Mouse (Mus musculus) kidney, adult 2 months (tissue): ENCODE measurements around the gene Herc4. TPM values are rescaled to one million over a fixed set of nuclear protein-coding genes. Genes with fewer than 3 reads are reported as not detected.
A peak's percentile ranks its signal among the peaks of the same experiment; 100 is the strongest.

Experiments used
- DNase-seq: peaks from one replicate; pipeline ENCODE4 v3.0.0; 2021
- H3K27ac ChIP-seq: fragments of 200-500 bp; 2 replicates; pipeline ENCODE4 v1.5.1; 2012; ENCODE audit warnings: low read depth, low read length, control low read depth, inconsistent platforms; ENCODE audit not compliant: insufficient read depth
- H3K27me3 ChIP-seq: fragments of 200-500 bp; replicated peaks from 2 replicates; pipeline ENCODE4 v1.6.1; 2012; ENCODE audit warnings: mild to moderate bottlenecking, moderate library complexity, low read length, inconsistent platforms; ENCODE audit not compliant: control insufficient read depth, insufficient read depth
- H3K36me3 ChIP-seq: fragments of 200-500 bp; 2 replicates; pipeline ENCODE4 v1.6.1; 2012; ENCODE audit warnings: mild to moderate bottlenecking, moderate library complexity, low read length, inconsistent platforms; ENCODE audit not compliant: control insufficient read depth, insufficient read depth
- H3K4me1 ChIP-seq: fragments of 200-500 bp; 2 replicates; pipeline ENCODE4 v1.6.1; 2011; ENCODE audit warnings: low read length; ENCODE audit not compliant: control insufficient read depth, insufficient read depth
- H3K4me3 ChIP-seq: fragments of 200-500 bp; 2 replicates; pipeline ENCODE4 v1.5.1; 2011; ENCODE audit warnings: mild to moderate bottlenecking, low read depth, low read length, control low read depth; ENCODE audit not compliant: insufficient read depth
- CTCF ChIP-seq: fragments of 200-500 bp; conservative IDR thresholded peaks from 2 replicates; pipeline ENCODE4 v1.5.1; 2011; ENCODE audit warnings: low read depth, mild to moderate bottlenecking, control low read depth, low read length, moderate library complexity, mixed read lengths; ENCODE audit not compliant: insufficient read depth, insufficient read length
- POLR2A ChIP-seq: fragments of 200-500 bp; IDR thresholded peaks from one replicate; pipeline ENCODE4 v1.6.1; 2011; ENCODE audit warnings: low read depth, low read length, control low read depth
- WGBS: fragments of 180-500 bp; shearing (Covaris S2); methylation state at CpG from one replicate; pipeline ENCODE4 v1.1.7; 2018; 5-methylcytosine and 5-hydroxymethylcytosine counted together
- polyA plus RNA-seq: library from polyadenylated mRNA; depleted of rRNA; stranded (reverse); fragments of >200 nt; gene quantifications from 2 replicates; pipeline ENCODE4 v1.2.3, GENCODE M21; 2012; rRNA removed

Gene Herc4
- 16.2 and 17.7 TPM in 2 replicates for polyA plus RNA-seq

- Histone ChIP-seq H3K27ac (peak within 1 kb of the TSS; percentile 96), H3K4me1 (peaks cover 8% of the 10 kb centered on the region; the same call in 1 of the 2 replicates), H3K4me3 (peak within 1 kb of the TSS; percentile 89), H3K27me3 (no peaks in the 10 kb centered on the region), H3K36me3 (no peaks in the 10 kb centered on the region; the same call in 1 of the 2 replicates)
- DNase-seq = peak; percentile 96
- TF ChIP-seq CTCF = no peak
- TF ChIP-seq POLR2A = peak; percentile 77
- WGBS = under 1% methylated on average over 41 of the region's 44 CpGs
Measured at GRCm38 (mm10) chr10:63243493-63244054, at the start of gene Herc4. Gene Herc4 (plus strand): TSS chr10:63243810.

- no peak overlapping the region for H3K4me3 ChIP-seq
- H3K27ac ChIP-seq = no peak overlapping the region
- TF ChIP-seq CTCF (no peak), POLR2A (no peak)
- H3K36me3 ChIP-seq = no peaks in the 10 kb centered on the region
- DNase-seq = no peak
- no peaks in the 10 kb centered on the region for H3K27me3 ChIP-seq
- no peaks in the 10 kb centered on the region for H3K4me1 ChIP-seq
- WGBS = 94% methylated on average over 4 of the region's 4 CpGs
Measured at GRCm38 (mm10) chr10:63199008-63199407, 44.6 kb upstream of the Herc4 start.

- no peak overlapping the region for H3K27ac ChIP-seq
- H3K4me3 ChIP-seq = no peak overlapping the region
- TF ChIP-seq POLR2A (no peak), CTCF (no peak)
- DNase-seq = no peak
- 72% methylated on average over 8 of the region's 8 CpGs for WGBS
- no peaks in the 10 kb centered on the region for H3K27me3 ChIP-seq
- no peaks in the 10 kb centered on the region for H3K4me1 ChIP-seq
- H3K36me3 ChIP-seq = no peaks in the 10 kb centered on the region
Measured at GRCm38 (mm10) chr10:63201534-63201933, 42.1 kb upstream of the Herc4 start.

GRCm38 (mm10) chr10:63203002-63203401, 40.6 kb upstream of the Herc4 start:
- TF ChIP-seq CTCF (no peak), POLR2A (no peak)
- Histone ChIP-seq H3K27ac (no peak overlapping the region), H3K4me3 (no peak overlapping the region), H3K4me1 (no peaks in the 10 kb centered on the region), H3K36me3 (no peaks in the 10 kb centered on the region), H3K27me3 (no peaks in the 10 kb centered on the region)
- 63% methylated on average over 3 of the region's 3 CpGs for WGBS
- DNase-seq = no peak

GRCm38 (mm10) chr10:63203728-63204127, 39.9 kb upstream of the Herc4 start, which contains the start of gene Mypn:
Gene Mypn (minus strand): TSS chr10:63203952.
- Histone ChIP-seq H3K27ac (no peak within 1 kb of the TSS), H3K27me3 (no peaks in the 10 kb centered on the region), H3K4me1 (no peaks in the 10 kb centered on the region), H3K36me3 (no peaks in the 10 kb centered on the region), H3K4me3 (no peak within 1 kb of the TSS)
- WGBS = 85% methylated on average over 15 of the region's 15 CpGs
- no peak for DNase-seq
- no peak for TF ChIP-seq POLR2A

- Histone ChIP-seq H3K4me3 (no peak overlapping the region), H3K27ac (no peak overlapping the region), H3K27me3 (no peaks in the 10 kb centered on the region), H3K4me1 (no peaks in the 10 kb centered on the region), H3K36me3 (no peaks in the 10 kb centered on the region)
- 63% methylated on average over 6 of the region's 6 CpGs for WGBS
- no peak for DNase-seq
- no peak for TF ChIP-seq CTCF
- no peak for TF ChIP-seq POLR2A
Measured at GRCm38 (mm10) chr10:63208871-63209270, 34.7 kb upstream of the Herc4 start.

GRCm38 (mm10) chr10:63221081-63221783, 22.4 kb upstream of the Herc4 start:
- Histone ChIP-seq H3K4me3 (no peak overlapping the region), H3K27ac (no peak overlapping the region), H3K4me1 (no peaks in the 10 kb centered on the region), H3K36me3 (no peaks in the 10 kb centered on the region), H3K27me3 (no peaks in the 10 kb centered on the region)
- DNase-seq = no peak
- WGBS = 54% methylated on average over 7 of the region's 7 CpGs
- TF ChIP-seq POLR2A = no peak
- no peak for TF ChIP-seq CTCF
